Mouse (Mus musculus) megakaryocyte, embryonic 14.5 days (primary cell): Measurements from ENCODE around the gene Fcf1.

ENCODE experiments used
- FLI1 ChIP-seq: IDR thresholded peaks from 2 replicates; pipeline ENCODE4 v1.6.1; 2012; ENCODE audit warnings: low read length, inconsistent platforms, mixed read lengths
- GATA1 ChIP-seq: IDR thresholded peaks from 3 replicates; pipeline ENCODE4 v1.6.1; 2012; ENCODE audit warnings: mixed read lengths, low read length, inconsistent platforms, borderline replicate concordance

DNA sequence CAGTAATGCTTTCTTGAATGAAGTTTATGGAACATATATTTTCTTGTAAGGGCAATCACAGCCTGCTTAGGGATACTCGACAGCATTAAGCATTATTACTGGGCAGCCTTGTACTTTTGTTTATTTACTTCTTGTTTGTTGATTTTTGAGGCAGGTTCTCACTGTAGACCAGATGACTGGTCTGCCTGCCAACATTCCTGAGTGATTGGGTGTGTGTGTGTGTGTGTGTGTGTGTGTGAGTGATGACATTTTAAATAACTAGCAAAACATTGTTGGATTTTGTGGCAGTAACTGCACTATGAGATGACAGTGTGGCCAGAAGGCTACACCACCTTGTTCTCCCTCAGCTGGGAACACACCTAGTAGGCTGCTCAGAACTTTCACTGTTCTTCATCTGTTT lies 39.1 kb downstream of the Fcf1 start:
- TF ChIP-seq GATA1 (no peak), FLI1 (no peak)
